Mouse (Mus musculus) liver, adult 2 months (tissue): ENCODE results near the gene Mtor.

ENCODE experiments used
- CTCF ChIP-seq: fragments of 200-500 bp; IDR thresholded peaks from 2 replicates; pipeline ENCODE4 v1.5.1; 2011; ENCODE audit warnings: low read depth, low read length, control low read depth
- POLR2A ChIP-seq: fragments of 200-500 bp; IDR thresholded peaks from 2 replicates; pipeline ENCODE4 v1.6.1; 2011; ENCODE audit warnings: low read length, control low read depth; ENCODE audit not compliant: insufficient read depth; ENCODE audit errors: extremely low read depth

GRCm38 (mm10) chr4:148530778-148531177, 82.4 kb downstream of the Mtor start:
- no peak for TF ChIP-seq CTCF
- no peak for TF ChIP-seq POLR2A
